Mouse (Mus musculus): Measurements from ENCODE around the gene Sh3glb2.

GRCm38 (mm10) chr2:30358533-30359531 lies at the start of gene Sh3glb2:
- no peak for TF ChIP-seq POLR2A (IDR thresholded peaks at IDR 0.05; ENCODE audit: low read depth, low read length)
- peak; percentile 45; the same call in 1 of the 2 replicates for TF ChIP-seq CTCF (IDR thresholded peaks at IDR 0.05; ENCODE audit: extremely low read depth, insufficient read depth, insufficient read length, insufficient replicate concordance)

All from spleen, adult 2 months (tissue).